Mouse (Mus musculus) heart, adult 9 months (tissue): Measurements from ENCODE around the gene Cldn2.
"Not testable (repeated sequence)": the region's sequence is repeated elsewhere in the genome, so short reads cannot be mapped to it uniquely, and the experiment has no call there.

Source experiments
- DNase-seq, 2 experiments: peaks; one replicate each; pipeline ENCODE4 v3.0.0; 2022; ENCODE audit warnings: low spot score in 2 of 2

The Cldn2 gene

DNA sequence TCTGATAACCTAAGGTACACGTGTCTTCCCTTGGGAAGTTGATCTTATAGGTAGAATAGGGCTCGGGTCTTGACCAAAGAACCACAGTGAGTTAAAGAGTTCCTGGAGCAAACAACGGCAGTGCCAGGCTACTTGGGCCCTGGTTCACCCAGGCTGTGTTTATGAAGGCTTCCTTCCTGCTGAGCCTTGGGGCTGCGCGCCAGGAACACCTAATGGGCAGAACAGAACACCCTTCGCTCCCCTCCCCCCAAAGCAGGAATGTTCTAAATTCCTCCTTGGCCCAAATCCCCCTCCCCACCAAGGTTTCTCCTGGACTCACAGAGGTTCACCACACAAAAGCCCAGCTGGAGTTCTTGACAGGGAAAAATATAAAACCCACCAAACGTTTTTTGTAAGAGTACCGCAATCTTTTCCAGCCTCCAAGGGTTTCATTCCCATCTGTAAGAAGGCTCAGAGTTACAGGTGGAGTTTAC is at the start of gene Cldn2:
Cldn2 (plus strand) TSS at position 423 of the 473 bp plus-strand sequence.
- no peak for DNase-seq

DNA sequence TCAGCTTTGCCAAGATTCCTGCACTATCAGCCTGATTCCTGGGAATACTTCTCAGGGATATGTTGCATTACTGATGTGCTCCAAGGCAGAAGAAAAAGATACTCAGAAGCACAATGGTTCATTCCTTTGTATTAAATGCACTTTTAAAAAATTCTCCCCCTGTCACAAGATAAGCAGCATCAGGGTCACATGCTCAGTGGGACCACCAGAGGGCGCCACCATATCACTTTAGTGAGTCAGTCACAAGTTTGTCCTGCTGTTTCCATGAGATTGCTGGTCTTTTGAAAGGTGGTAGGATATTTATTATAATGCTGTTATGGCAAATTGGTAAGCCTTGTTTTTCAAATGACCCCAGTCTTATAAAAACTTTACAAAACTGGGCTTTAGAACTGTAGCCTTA is 48.8 kb upstream of the Cldn2 start:
- DNase-seq = peak in 1 of 2 experiments; percentile 7

DNA sequence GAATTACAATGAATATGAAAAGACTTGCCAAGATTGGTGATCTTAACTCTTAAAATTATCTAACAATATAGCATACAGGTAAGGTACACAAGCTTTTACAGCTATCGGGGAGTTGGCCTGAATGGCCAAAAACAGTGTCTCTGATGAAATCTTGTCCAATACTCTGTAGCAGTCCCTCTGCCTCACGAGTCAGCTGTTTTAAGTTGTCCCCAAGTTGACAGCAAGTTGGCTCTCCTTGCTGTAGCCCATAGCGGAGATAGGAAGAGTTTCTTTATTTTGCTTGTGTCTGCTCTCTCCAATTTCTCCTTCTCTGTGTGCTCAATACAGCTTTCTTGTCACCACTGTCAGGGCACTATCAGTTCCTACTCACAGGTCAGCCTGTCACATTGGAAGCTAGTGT is 42.0 kb upstream of the Cldn2 start:
- DNase-seq = not testable (repeated sequence)

DNA sequence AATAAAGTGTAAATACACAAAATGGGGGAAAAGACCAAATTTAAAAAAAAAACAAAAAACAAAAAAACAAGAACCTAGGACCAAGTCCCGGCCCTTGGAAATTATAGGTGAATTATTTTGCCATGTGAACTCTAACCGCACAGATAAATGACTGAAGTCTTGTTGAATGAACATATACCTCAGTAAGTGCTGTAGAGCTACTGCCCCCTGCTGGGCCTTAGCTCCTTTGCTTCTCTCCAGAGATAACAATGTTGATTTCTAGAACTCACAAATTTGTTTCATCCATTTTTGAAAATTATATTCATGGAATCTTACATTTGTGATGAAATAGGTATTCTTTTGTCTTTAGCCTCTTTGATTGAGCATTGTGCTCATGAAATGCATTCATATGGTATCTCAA is 38.1 kb upstream of the Cldn2 start:
- DNase-seq = no peak

DNA sequence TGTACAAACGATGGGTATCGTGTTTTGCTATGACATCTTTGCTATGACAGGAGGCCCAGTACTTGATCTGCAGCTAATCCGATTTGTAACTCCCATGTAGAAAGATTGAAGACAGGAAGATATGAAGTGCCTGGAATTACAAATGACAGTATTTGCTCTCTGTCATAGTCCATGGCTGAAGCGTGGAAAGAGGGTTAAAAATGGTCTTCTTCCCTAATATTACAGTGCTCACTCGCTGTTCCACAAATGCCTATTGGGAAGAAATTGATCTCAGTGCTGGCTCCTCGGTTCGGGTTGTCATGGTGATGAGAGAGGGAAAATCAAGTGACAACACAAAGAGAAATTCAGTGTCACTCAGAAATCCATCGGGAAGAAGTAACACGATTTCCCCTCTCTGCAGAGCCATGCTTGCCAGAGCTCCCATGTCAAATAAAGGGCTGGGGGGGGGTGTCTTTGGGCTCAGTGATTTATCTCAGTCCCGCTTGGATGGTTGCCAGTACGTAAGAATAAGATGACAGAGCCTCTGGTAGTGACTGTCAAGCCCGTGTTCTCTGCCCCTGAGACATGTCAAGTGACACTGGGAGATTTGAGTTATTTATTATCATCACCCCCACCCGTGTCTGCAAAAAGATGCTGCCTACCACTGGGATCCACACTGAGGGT is 30.5 kb upstream of the Cldn2 start:
- DNase-seq = no peak

DNA sequence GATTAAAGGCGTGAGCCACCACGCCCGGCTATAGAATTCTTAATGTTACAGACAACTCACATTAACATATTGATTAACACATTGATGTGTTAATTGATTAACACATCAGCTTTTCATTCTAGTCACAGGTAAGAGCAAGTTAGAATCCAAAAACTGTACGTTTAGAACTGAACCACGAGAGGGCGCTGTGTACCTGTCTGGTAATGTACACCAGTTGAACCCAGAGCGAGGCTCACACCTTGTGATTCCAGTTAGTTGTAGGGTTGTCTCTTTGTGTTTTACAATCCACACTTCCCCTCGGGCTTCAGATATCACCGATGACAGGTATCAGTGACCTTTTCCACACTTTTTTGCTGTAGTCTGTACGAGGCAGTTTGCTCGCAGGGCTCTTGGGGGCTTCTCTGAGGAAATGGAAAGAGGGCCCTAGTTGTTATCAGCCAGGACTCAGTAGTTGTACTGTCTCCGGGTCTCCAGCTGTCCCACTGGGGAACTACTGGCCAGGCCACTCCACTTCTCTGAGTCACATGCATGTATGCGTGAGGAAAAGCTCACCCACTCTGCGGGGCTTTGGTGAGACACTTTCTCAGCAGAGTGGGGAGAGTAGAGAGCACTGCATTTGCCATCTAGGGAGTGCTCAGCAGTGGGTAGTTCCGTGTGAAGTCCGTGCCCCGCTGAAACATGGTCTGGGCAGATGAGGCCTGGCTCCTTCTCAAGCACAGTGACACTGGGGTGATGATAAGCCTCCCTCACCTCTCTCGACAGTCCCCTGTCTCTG is 26.1 kb upstream of the Cldn2 start:
- no peak for DNase-seq

DNA sequence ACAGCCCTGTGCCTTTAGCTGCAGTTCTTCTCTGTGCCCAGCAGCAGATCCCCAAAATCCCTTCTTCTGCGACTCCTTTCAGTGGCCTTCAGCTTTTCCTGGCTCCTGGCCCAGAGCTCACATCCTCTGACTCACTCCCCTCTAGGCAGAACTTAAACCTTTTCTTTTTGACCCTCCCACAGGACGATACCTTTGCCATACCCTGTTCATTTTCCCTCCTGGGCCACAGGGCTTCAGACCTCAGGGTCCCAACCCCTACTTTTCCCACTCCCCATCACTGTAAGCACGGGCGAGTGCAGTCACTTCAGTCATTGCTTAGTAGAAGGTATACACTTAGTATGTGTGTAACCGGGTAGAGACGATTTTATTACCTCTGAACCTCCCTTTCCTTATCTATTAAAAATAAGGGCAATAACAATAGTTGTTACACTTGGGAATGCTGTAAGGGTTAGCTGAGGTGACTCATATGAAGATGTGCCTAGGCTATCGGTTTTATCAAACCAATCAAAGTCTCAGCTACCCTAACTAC is 25.5 kb upstream of the Cldn2 start:
- DNase-seq = no peak

DNA sequence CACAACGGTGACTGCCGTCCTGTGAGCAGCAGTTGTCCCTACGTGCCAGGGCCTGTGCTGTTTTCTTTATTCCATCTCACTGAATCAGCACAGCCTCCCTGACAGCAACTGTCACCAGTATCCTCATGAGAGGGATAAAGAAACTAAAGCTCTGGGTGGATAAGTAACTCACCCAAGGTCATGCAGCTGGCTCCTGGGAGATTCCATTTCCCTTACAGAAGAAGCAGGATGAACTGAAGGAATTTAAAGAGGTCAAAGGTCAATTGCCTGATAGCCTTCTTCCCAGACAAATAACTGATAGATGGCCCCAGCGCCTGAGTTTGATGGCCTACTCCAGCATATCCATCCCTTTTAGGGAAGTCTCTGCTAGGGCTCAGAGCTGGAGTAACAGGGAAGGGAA is 23.3 kb upstream of the Cldn2 start:
- no peak for DNase-seq

DNA sequence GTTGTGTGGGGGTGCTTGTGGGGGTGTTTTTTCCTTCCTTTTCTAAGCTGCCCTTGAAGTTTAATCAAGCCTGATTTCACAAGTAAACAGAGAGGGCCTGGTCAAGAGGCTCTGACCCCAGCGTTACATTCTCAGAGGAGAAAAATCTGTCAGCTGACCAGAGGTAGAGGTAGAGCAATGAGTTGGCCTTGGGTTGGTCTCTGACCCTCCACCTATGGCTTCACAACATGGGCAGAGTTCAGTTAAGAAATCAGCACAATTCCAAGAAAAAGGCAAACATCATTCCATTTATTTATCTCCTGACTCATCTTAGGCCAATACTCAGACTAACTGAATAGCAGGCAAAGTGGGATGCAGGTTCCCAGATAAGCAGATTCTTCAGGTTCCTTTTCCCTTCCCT is 21.7 kb upstream of the Cldn2 start:
- DNase-seq = no peak

DNA sequence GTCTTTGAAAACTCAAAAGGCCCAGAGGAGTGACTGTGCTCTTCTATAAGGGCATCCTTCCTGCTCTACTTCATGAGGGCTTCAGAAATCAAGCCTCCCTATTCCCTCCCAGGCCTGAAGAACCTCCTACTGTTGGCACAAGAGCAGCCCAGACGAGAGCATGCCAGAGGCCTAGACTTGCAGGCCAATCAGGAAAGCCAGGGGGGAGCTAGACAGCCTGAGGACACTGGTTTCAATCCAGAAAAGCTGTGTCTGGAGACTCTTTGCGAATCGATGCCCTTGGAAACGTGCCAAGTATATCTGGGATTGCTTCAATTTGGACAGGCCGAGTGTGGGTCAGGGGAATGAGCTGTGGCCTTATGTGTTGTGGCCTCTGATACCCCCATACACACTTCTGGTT is 21.2 kb upstream of the Cldn2 start:
- no peak for DNase-seq

DNA sequence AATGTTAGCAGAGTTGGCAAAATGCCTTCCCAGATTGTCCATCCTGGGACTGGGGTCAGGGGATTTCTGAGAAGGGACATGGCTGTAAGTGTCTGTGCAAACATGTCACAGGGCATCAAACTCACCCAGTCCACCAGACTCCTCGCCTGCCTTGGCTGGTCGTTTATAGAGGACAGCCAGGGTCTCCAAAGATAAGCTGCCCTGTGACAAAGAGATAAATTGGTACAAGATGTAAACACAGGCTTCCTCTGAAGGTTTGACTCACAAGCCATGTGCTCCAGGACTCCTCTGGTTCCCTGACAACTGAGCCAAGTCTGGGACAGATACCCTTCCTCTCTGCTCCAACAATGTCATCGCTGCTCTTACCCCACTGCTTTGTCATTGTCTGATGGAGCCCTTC is 19.6 kb upstream of the Cldn2 start:
- no peak for DNase-seq

DNA sequence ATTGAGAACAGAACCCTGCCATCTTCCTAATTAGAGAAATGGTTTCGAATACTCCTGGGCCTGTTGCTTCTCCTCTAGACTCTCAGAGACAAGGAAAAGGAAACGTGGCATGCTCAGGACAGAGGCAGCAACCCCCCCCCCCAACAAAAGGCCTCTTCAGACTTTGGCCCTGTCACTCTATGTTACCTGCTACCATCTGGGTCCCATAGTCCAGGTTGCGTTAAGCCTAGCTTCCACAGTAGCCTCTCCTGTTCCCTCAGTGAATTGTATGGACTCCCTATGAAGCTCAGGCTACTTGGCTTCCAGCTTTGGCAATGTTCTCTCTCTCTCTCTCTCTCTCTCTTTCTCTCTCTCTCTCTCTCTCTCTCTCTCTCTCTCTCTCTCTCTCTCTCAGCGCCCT is 19.1 kb upstream of the Cldn2 start:
- no peak for DNase-seq

DNA sequence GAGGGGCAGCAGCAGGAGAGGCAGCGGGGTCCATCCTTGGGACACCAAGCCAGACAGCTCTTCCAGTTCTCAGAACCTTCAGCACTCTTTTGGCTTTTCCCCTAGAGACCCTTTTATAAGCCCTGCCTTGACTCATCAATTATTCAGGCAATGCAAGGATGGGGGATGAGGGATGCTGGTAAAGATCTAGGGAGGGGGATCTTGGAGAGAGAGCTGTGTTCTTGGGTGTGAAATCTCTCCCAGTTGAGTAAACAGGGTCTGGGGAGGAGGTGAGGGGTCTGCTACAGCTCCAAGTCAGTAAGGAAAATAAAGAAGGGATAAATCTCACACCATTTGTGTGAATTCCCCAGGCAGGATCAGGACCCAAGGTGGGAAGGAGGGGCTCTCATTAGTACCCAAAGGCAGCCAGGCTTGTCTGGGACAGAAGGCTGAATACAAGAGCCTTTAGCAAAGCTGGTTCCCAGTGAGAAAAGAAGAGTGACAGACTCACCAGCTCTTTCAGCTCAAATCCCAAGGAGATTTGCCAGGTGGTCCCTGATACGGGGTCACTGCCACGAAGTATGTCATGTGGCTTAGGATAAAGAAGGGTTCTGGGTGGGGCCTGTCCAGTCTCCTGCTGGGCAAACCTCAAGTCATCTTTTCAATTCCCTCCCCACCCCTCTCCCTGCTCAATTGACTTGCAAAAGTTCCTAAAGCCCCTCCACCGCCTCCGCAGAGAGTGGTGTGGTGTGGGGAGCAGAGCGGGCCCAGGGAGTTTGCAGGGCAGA is 18.2 kb upstream of the Cldn2 start, which contains the start of gene Ripply1:
Ripply1 (minus strand) TSS at position 76 of the 767 bp plus-strand sequence.
- no peak for DNase-seq

DNA sequence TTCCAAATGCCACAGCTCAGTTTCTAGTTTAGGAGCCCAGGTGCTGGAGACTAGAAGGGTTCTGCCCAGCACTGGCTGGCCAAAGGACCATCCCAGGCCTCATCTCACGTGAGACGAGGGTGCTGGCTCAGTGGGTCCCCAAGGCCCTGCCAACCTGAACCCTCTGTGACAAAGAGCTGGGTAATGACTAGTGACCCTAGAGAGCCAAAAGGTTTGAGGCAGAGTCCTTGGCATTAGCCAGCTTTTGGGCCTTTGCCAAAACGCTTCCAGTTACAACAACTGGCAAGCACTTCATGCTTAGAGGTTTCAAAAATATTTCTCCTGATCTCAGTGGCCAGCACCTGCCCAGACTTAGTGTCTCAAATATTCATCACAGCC is 17.6 kb upstream of the Cldn2 start:
- DNase-seq = no peak

DNA sequence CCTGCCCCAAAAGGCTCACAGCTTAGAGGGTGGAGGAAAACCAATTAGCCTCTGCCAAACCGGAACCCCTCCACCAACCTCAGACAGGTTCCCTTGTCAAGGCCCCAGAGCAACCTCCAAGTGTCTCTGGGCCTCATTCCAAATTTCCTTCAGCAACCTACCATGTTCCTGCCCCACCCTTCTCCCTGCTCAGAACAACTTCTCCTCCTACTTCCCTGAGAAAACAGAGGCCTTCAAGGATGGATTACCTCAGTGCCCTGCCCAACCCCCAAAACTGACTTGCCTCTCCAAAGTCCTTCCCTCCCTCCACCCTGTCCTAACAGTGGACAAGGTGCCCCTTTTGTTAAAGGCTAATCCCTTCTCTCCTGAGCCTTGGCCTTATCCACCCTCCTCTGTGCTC is 14.9 kb upstream of the Cldn2 start:
- peak; percentile 15 to 24 for DNase-seq

DNA sequence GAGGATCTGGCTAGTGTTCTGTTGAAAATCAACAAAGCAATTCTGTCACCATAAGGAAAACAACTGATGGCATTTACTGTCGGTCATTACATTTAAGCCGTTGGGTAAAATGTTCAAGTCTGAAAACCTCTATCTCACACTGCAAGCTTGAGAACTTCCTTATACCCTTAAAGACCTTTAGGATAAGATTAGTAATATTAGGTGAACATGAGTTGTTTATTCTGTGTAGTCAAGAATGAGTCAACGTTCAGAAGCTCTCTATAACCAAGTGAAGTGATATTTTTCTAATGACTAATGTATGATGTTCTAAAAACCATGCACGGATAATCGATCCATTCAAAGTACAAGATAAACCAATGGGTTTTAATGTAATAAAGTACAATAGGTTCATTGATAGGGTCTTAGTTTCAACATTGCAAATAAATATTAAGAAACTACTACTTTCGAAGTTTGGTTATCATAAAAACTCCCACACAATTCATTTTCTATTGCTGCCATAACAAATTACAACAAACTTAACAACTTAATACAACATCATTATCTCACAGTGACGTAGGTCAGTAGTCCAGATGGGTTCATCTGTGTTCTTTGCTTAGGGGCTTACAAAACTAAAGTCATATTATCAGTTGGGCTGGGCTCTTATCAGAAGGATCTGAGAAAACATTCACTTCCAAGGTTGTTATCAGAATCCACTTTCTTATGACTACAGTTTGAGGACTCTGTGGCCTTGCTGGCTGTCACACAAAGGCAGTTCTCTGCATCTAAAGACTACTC is 6.4 kb upstream of the Cldn2 start:
- no peak for DNase-seq

DNA sequence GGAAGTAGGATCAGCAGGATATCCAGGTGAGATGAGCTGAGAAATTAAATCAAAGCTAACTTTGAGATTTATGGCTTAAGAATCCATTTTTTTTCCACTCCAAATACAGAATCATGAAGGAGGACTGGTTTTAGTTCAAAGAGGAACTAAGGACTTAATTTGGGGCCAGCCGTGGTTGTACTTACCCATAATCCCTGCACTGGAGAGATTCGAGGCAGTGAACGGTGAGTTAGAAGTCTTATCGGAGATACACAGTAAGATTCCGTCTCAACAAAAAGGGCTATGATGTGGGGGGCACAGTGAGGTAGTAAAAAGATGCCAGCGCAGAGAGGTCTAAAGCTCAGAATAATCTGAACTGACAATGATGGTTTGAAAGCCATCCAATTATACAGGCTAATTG is 4.6 kb upstream of the Cldn2 start:
- DNase-seq = no peak

DNA sequence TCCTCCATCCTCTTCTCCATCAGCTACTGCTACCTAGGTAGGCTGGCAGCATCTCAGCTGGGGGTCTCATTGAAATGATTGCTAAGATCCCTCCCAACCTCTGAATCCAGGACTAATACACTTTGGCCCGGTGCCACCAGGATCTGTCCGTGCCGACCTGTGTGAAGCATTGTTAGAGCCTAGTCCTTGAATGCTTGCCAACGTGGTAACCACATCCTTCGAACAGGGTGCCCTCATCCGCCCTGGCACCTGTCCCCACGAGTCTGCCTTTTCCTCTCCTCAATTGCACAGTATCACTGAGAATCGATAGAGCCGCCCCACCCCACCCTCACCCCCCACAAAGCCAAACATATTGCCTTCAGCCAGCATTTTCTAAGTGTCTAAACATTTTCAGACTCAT is 2.8 kb upstream of the Cldn2 start:
- no peak for DNase-seq

DNA sequence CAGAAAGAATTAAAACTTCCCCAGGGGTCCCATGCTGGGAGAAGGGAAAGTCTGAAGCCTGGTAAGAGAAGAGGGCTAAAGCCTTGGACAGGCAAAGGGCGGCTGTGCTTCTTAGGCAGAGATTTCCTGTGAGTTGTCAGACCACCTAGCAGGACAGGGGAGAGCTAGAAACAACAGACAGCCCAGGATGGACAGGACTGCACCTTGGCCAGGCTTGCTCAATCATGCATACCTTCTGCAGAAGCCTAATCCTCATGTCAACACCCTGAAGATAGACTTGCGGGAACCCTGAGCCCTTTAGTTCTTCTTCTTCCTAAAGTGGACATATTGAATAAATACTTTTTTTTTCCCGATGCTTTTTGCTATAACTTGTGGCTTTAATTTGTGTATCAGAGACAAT is 675 bp upstream of the Cldn2 start:
- no peak for DNase-seq

DNA sequence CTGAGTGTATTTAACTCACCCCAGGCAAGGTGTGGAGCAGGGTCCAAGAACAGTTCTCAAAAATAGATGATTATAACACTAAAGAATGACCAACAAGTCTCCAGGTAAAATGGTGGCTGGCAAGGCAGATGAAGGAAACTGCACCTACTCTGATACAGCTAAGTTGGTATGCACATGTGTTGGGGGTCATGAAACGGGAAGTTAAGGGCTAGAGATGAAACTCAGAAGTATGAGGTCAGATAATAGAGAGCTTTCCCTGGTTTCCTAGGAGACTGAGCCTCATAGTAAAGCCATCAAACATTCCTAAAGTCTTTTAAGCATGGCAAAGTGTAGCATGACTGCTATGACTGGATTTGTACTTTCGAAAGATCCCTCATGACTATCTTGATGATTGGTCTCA is 2.4 kb downstream of the Cldn2 start:
- no peak for DNase-seq

DNA sequence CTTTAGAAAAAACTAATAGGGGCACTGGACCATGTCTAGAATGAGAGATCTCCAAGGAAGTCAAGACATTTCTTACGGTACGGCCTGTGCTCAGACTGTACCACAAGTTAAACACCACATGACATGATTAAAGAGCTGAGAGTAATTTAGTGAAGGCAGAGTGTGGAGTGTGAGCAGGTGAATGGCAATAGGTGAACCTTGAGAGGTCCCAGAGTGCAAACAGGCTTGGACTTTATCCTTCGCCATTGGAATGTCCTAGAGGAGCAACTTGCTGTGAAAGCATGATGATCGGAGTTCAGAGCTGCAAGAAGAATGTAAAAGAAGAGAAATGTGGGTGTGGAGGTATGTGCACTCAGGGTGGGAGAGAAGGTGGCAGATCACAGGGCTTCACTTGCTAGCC is 5.3 kb downstream of the Cldn2 start:
- DNase-seq = no peak

DNA sequence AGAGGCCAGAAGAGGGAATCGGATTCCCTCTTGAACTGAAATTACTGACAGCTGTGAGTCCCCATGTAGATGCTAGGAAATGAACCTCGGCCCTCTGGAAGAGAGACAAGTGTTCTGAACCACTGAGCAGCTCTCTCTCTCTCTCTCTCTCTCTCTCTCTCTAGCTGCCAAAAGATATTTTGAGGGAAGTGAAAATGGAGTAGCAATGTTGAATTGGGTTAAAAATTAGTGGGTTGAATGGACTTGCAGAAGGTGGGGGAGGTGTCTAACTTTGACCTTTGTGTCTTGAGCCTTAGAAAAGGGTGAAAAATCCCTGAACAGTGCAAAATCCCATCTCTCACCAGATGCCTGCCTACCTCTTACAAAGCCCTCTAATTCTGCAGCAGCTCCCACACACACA is 6.8 kb downstream of the Cldn2 start:
- DNase-seq = no peak
